Mouse (Mus musculus): ENCODE results near the gene Kif16b. TPM values are rescaled to one million over a fixed set of nuclear protein-coding genes. Genes with fewer than 3 reads are reported as not detected.

Kif16b gene
- total RNA-seq, 1 experiment from 2014 or later = 35.2 TPM

DNA sequence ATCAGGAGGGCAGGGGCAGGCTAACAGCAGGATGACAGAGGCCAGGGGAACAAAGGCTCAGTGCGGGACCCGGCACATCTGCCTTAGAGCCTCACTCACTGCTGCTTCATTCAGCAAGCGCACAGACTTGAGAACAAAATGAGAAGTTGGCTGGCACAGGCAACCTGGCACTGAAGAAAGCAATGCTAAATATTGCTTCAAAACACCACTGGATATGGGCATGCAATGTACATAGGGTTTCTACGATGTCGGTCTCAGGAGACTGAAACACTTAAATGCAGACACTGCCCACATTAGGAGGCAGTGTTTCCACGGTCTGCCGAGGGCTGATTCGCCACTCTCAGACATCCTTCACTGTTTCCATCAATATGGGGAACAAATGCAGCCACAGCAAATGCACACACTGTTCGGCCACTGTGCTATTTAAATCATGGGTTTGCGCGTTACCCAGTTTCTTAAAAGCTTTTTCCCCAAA, 131.6 kb downstream of the Kif16b start:
- ATAC-seq (replicated peaks in 1 of 2; ENCODE audit: insufficient read depth in 1 of 2, low FRiP score in 2 of 2, low TSS enrichment in 1 of 2, low read depth in 1 of 2, poor library complexity in 2 of 2, severe bottlenecking in 2 of 2) = no peak

DNA sequence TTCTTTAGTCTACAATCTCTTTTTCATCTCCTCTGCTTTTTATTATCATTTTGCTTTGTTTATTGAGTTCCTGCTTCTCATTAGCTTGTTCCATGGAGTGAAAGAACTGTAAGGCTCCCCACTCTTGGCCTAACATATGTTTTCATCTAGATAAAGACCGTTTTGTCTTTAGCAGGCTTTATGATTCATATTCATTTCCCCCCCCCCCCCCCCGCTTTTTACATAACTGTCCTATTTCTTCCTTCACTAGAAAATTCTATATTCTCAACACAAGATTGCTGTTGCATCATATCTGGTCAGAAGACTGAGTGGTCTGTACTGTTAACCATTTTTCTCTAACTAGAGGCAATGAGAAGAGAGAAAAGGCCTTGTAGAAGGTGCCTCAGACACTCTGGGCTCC, 137.1 kb downstream of the Kif16b start:
- no peak for ATAC-seq (replicated peaks in 1 of 2; ENCODE audit: insufficient read depth in 1 of 2, low FRiP score in 2 of 2, low TSS enrichment in 1 of 2, low read depth in 1 of 2, poor library complexity in 2 of 2, severe bottlenecking in 2 of 2)

DNA sequence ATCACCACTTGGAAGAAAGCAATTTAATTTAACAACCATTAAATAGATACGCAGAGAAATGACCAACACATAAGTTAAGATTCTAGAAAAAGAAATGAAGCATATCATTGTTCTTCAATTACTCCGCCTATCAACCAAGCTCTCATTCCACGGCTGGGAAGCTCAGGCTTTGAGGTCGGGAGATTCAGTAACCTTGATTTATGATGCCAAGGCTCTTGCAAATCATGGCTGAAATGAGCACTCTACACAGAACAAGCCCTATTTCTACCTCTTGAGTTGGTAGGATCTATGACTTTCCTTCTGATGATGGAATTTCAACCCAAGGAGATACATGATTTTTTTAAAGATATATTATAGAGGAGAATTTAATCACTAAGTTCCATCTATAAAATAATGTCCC, 140.5 kb downstream of the Kif16b start:
- no peak for ATAC-seq (replicated peaks in 1 of 2; ENCODE audit: insufficient read depth in 1 of 2, low FRiP score in 2 of 2, low TSS enrichment in 1 of 2, low read depth in 1 of 2, poor library complexity in 2 of 2, severe bottlenecking in 2 of 2)

DNA sequence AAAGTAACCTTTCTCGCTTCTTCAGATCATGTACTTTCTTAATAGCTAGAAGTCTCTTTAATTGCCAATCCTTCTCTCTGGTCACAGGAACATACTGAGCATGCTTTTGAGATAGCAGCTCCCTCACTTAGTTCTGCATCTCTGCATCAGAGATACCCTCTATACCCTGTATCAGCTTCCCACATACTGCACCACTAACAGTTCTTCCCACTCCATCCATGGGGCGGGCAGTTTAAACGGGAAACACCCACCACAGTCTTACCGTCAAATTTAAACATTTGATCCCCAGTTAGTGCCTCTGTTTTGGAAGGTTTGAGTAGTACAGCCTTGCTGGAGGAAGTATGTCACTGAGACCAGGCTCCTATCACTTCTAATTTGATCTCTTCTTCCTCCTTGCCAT, 142.1 kb downstream of the Kif16b start:
- ATAC-seq (replicated peaks in 1 of 2; ENCODE audit: insufficient read depth in 1 of 2, low FRiP score in 2 of 2, low TSS enrichment in 1 of 2, low read depth in 1 of 2, poor library complexity in 2 of 2, severe bottlenecking in 2 of 2) = no peak

DNA sequence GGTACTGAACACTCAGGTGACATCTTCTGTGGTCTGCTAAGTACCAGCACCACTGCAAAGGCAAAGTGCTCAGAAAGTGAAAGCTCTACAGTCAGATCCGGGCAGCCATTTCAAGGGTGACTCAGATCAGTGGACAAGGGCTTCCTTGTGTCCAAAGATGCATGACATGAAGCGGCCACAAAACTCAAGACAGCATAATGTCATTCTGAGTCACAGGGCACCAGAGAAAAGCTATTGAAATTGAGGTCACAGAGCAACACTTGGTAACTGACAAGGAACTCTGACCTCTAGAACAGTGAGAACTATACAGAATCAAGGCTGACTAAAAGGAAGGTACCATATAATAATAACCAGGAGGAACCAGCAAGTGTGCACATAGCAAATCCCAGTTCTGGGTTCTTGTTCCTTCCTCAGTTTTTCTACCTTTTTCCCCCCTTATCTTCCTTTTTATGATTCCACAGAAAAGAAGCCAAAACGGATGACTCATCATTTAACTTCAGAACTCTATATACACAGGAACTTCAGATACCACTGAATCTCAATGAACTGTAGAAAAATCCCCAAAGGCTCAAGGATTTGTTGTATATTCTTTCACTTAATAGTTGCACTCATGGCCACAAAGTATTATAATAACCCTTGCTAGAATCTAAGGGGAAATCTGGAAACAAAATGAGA, 143.1 kb downstream of the Kif16b start:
- no peak for ATAC-seq (replicated peaks in 1 of 2; ENCODE audit: insufficient read depth in 1 of 2, low FRiP score in 2 of 2, low TSS enrichment in 1 of 2, low read depth in 1 of 2, poor library complexity in 2 of 2, severe bottlenecking in 2 of 2)

DNA sequence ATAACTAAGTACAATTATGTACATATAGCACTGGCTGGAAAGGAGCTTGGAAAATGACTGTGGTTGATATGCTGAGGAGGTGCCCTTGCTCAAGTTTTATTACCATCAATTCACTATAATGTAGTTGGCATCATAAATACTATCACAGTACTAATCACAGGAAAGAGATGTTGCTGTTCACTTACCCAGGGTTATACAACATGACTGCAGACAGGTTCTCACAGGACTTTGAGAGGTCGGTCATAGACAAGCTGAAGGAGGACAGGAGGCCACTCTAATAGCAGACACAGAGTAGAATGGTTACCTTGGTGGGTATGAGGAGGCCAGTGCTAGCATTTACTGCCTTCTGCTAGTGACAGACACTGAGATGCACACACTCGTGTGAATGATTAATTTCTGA, 162.0 kb downstream of the Kif16b start:
- no peak for ATAC-seq (replicated peaks in 1 of 2; ENCODE audit: insufficient read depth in 1 of 2, low FRiP score in 2 of 2, low TSS enrichment in 1 of 2, low read depth in 1 of 2, poor library complexity in 2 of 2, severe bottlenecking in 2 of 2)

DNA sequence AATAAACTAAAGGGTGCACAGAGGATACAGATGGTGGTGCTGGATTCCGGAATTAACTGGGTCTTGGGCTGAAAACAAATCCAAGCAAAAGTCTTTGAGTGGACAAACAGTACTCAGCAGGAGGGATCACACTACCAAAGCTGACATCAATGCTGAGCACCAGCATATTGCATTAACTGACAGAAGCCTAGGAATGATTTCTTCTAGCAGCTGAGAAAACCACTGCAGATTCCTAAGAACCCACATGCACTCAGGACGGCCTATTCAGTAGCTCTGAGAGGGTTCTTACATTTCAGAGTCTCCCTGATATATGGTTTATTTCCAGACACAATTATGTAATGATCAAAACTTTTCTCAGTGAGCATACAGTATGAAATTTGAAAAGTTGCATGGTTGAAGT, 162.8 kb downstream of the Kif16b start:
- no peak for ATAC-seq (replicated peaks in 1 of 2; ENCODE audit: insufficient read depth in 1 of 2, low FRiP score in 2 of 2, low TSS enrichment in 1 of 2, low read depth in 1 of 2, poor library complexity in 2 of 2, severe bottlenecking in 2 of 2)

DNA sequence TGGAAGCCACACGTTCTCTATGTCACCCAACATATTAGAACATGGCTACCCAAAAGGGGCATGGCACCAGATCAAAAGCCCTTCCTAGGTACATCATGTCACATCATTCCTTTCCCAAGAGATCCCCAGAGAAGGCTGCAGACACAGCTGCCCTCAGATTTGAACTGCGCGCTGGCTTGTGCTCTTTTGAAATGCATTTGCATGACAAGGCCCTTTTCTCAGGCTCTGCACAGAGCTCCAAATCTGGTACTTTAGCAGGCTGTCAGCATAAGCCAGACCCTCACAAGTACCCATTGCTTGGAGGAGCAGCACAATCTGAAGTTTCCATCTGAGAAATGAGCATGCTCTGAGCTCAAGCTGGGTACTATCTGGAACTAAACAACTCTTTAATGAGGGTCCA, 165.6 kb downstream of the Kif16b start:
- no peak for ATAC-seq (replicated peaks in 1 of 2; ENCODE audit: insufficient read depth in 1 of 2, low FRiP score in 2 of 2, low TSS enrichment in 1 of 2, low read depth in 1 of 2, poor library complexity in 2 of 2, severe bottlenecking in 2 of 2)

DNA sequence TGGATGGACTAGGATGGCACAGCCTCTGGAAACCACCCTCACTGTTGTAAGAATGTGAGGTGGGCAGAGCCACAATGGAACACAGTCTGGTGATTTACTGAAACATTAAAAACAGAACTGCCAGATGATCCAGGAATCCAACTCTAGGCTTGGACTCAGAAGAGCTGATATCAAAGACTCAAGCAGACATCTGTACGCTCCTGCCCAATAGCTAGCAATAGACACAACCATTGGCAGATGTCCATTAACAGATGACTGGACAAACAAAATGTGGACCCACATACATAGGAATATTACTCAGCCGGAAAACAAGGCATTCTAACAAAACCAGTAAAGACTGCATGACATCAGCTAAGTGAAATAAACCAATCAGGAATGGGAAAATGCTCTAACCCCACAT, 167.3 kb downstream of the Kif16b start:
- ATAC-seq (replicated peaks in 1 of 2; ENCODE audit: insufficient read depth in 1 of 2, low FRiP score in 2 of 2, low TSS enrichment in 1 of 2, low read depth in 1 of 2, poor library complexity in 2 of 2, severe bottlenecking in 2 of 2) = no peak

DNA sequence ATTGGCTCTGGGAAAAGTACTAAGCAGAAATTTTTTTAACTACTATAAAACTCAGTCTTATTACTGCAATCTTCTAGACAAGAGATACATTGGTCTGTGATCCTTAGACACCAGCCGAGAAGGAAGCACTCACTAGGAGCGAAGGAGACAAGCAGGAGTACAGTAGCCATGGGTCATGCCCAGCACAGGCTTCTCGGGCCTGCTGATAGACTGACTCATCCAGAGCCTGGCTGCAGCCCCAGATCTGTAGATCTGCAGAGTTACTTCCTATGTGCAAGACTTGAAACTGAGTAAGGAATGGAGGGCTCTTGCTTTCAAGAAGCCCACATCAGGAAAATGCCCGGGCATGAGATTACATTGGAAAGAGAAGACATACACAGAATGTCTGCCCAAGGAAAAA, 169.0 kb downstream of the Kif16b start:
- no peak for ATAC-seq (replicated peaks in 1 of 2; ENCODE audit: insufficient read depth in 1 of 2, low FRiP score in 2 of 2, low TSS enrichment in 1 of 2, low read depth in 1 of 2, poor library complexity in 2 of 2, severe bottlenecking in 2 of 2)

DNA sequence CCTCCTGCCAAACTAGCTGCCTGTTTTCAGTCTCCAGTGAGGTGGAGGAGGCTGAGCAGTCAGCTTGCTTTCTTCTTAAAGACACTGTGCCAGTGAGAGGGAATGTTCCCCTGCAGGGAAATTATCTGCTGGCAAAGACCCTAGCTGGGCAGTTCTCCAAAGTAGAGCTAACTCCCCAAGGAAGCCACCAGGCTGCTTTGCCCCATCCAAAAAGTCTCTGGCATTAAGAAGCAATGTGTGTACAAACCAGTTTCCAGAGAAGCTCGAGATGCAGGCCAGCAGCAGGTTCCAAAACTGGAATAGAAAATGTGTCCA, 169.6 kb downstream of the Kif16b start:
- ATAC-seq (replicated peaks in 1 of 2; ENCODE audit: insufficient read depth in 1 of 2, low FRiP score in 2 of 2, low TSS enrichment in 1 of 2, low read depth in 1 of 2, poor library complexity in 2 of 2, severe bottlenecking in 2 of 2) = no peak

DNA sequence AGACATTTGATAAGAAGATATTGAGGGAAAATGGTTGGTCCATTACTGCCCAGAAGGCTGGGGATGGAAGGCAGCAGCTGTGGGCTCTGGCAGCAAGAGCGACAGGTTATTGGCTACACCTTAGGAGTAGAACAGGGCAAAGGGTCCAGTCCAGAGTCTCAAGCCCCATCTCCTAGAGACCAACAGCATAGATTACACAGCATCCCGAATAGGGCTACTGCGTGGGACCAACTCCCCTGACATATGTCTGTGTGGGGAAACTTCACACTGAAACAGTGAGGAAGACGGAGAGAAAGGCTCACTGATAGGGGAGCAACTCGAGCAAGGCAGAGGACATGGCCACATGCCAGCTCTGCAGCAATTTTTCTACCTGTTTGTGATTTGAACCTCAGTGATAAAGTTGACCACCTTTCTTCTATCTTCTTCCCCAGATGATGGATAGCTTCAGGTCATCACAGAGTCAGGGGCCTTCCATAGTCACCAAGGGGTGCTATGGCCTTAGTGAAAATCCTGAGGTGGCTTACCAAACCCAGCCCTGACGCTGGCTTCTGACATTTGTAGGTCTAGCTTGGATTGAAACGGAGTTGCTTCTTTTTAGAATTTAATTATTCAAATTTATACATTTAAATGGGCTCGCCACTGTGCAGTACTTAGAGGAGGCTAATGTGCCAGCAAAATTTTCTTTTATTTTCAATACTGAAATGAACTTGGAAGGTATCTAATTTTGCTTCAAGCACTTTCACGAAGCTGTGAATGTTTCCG, 170.1 kb downstream of the Kif16b start:
- no peak for ATAC-seq (replicated peaks in 1 of 2; ENCODE audit: insufficient read depth in 1 of 2, low FRiP score in 2 of 2, low TSS enrichment in 1 of 2, low read depth in 1 of 2, poor library complexity in 2 of 2, severe bottlenecking in 2 of 2)

DNA sequence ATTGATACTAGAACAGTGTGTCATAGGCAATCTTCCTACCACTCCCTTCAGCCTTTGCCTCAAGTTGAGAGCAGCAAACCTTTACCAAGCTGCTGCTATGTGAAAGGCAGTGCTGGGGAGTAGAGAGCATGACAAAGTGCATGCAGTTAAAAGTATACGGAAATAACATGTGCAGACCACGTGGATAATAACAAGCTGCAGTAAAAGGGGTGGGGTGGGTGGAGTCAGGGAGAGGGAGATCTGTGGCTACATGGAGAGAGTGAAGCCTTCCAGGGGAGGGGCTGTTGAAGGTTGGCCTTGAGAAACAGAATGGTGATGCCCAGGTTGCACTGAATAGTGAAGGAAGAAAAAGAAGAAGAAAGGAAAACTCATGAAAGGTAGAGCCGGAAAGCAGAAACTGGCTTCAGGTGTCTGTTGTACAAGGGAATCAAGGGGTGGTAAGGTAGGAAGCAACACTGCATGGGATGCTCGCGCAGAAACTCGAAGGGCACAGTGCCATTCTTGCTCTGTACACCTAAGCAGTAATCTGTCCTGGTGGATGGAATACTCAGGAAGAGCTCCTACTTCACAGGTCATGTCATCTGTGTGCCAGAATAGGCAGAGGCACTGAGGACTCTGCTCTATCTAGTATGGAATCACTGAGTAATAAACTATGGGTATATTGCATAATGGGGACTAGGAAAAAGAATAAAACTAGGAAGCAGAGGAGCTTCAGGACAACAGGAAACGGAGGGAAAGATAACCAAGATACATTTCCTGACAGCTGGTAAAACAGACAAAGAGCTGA, 176.9 kb downstream of the Kif16b start:
- ATAC-seq (replicated peaks in 1 of 2; ENCODE audit: insufficient read depth in 1 of 2, low FRiP score in 2 of 2, low TSS enrichment in 1 of 2, low read depth in 1 of 2, poor library complexity in 2 of 2, severe bottlenecking in 2 of 2) = no peak

DNA sequence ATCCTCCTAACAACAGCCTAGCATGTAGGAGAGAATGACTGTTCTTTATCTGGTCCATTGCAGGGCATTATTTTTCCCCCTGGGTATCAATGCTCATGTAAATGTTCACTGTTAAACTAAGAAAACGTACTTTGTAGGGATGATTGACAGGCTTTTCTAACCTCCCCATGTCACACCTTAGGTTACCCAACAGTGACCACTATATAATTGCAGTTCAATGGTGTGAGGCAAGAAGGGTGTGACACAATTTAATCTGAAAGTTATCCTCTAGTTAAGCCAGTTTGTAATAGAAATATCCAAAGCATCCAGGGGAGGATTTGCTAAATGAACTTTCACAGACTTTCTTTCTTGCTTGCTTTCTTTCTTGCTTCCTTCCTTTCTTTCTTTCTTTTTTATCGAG, 181.2 kb downstream of the Kif16b start:
- no peak for ATAC-seq (replicated peaks in 1 of 2; ENCODE audit: insufficient read depth in 1 of 2, low FRiP score in 2 of 2, low TSS enrichment in 1 of 2, low read depth in 1 of 2, poor library complexity in 2 of 2, severe bottlenecking in 2 of 2)

DNA sequence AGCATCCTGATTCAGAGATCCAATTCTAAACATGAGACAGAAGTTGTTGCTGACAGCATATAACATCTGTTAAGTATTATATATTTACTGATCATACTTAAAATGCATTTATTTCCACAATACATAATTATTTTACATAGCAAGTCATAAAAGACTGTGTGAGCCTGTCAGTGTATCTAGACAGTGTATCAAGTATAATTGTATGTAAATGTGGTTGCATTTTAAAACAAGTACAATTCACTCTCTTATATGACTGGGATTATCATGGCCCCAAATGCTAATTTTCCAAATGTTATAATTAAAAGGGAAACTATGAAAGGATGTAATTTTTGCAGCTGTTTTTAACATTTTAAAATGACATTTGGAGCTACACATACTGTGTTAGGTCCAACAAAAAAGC, 182.3 kb downstream of the Kif16b start:
- ATAC-seq (replicated peaks in 1 of 2; ENCODE audit: insufficient read depth in 1 of 2, low FRiP score in 2 of 2, low TSS enrichment in 1 of 2, low read depth in 1 of 2, poor library complexity in 2 of 2, severe bottlenecking in 2 of 2) = no peak

DNA sequence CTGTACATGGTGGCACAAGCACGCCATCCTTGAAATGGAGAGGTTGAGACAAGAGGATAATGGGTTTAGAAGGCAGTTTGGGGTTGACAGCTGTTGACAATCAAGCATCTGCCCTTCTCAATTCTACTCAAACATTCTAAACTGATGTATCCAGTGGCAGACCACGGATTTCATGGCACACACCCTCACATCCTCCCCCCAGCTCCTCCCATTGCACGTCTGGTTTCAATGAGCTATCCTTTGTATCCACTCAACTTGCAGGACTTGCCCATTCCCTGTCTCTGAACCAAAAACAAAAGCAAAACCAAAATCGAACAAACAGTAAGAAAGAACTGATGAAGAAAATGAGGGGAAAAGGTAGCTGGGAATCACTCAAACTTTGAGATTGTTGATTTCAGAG, 183.7 kb downstream of the Kif16b start:
- ATAC-seq (replicated peaks in 1 of 2; ENCODE audit: insufficient read depth in 1 of 2, low FRiP score in 2 of 2, low TSS enrichment in 1 of 2, low read depth in 1 of 2, poor library complexity in 2 of 2, severe bottlenecking in 2 of 2) = no peak

DNA sequence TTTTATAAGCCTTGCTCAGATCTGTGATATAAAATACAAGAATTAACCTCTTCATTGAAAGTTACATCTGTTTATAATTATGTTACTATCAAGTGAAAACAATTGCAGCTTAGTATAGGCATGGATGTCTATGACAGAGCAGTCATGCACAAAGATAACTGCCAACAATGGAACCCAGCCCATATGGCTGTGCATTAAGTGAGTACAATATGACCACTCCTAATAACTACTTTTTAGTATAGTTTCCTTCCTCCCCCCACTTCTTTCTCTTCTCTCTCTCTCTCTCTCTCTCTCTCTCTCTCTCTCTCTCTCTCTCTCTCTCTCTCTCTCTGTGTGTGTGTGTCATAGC, 185.4 kb downstream of the Kif16b start:
- no peak for ATAC-seq (replicated peaks in 1 of 2; ENCODE audit: insufficient read depth in 1 of 2, low FRiP score in 2 of 2, low TSS enrichment in 1 of 2, low read depth in 1 of 2, poor library complexity in 2 of 2, severe bottlenecking in 2 of 2)

DNA sequence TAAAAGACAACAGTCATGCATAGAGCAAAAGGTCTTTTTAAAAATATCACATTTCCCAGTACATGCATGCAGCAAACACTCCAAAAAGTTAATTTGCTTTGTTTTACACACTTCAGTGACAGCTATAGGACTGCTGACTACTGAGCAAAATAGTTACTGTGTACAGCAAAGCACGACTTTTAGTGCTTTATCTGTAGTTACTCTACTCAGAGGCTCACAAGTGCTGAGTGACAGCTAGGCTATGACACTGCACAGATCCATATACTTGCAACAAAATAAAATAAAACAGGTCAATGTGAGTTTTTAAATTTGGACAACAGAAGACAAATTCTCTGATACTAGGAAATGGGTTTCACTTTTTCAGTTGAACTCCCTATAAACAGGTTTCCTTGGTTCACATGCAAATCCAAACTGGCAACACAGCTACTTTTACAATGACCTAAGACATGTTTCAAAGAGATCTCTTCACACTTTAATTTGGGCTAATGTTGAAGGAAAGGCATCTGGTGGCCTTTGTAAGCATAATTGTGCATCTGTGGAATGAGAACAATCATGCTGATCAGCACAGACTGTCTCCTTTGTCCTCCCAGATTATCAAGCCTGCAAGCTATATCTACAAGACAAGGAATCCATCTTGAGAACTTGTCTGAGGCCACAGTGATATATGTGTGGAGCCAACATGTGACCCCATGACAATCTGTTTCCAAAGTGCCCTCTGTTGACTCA, 186.0 kb downstream of the Kif16b start:
- ATAC-seq (replicated peaks in 1 of 2; ENCODE audit: insufficient read depth in 1 of 2, low FRiP score in 2 of 2, low TSS enrichment in 1 of 2, low read depth in 1 of 2, poor library complexity in 2 of 2, severe bottlenecking in 2 of 2) = no peak
